Mouse (Mus musculus) urinary bladder, postnatal 4 days (tissue): ENCODE results near the gene Hopx.
"Not testable (repeated sequence)": the region's sequence is repeated elsewhere in the genome, so short reads cannot be mapped to it uniquely, and the experiment has no call there.

Experiments used
- DNase-seq, 2 experiments: peaks; one replicate each; pipeline ENCODE4 v3.0.0; 2021 to 2022; ENCODE audit warnings: low spot score in 2 of 2

Gene Hopx

DNA sequence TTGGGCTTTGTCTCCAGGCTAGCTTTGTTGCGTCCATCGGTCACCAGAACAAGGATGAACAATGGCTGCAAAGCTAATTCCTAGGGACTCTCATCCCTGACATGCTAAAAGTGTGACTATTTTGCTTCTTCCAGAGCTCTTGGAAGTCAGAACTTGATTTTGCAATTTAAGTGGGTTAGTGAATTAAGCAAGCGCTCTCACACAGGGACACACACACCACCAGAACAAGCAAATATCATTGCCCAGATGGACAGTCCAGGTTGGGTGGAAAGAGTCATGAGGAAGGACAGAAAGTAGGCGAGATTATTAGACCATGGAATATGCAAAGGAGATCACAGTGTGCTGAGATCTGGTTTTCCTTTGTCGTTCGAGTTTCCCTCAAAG, 14.9 kb downstream of the Hopx start:
- DNase-seq, result no peak

DNA sequence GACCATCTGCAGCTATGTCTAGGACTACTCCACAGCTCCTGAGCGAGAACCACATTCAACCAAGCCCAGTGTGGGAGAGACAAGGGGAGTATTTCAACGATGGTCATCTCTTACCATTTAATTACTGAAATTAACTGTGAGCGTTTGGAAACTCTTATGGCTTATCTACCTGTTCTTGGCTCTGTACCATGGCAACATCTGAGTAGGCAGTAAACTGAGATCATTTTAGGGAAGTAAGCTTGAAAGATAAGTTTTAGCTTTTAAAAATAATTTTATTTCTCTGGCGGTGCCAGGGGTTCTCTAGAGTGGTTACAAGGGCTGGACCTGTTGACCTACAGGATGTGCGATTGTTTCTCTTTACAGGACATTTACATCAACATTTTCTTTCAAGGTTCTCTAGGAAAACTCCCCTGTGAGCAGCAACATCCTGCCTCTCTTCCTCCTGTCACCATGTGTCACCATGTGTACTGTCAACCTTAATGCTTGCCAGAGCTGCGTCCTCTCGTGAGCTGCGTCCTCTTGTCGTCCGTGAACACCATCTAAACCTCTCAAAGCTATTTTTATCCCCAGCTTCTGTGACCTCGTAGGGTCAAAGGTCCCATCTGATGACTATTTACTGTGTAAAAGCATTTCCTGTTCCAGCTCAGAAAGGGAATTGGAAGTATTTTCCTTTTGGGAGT, 15.5 kb downstream of the Hopx start:
- no peak for DNase-seq

DNA sequence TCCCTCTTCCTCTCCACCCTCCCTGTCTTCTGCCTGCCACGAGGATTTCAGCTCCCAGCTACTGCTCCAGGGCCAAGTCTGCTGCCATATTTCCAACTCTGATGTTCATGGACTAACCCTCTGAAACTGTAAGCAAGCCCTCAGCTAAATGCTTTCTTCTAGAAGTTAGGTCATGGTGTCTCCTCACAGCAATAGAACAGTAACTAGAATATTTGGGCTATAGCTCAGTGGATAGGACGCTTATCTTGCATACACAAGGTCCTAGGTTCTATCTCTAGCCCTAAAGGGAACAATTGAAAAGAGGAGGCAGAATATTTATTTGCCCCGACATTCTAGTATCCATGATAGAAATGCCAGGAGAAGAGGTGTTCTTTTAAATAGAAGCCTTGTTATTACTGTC, 16.0 kb downstream of the Hopx start:
- DNase-seq, result no peak

DNA sequence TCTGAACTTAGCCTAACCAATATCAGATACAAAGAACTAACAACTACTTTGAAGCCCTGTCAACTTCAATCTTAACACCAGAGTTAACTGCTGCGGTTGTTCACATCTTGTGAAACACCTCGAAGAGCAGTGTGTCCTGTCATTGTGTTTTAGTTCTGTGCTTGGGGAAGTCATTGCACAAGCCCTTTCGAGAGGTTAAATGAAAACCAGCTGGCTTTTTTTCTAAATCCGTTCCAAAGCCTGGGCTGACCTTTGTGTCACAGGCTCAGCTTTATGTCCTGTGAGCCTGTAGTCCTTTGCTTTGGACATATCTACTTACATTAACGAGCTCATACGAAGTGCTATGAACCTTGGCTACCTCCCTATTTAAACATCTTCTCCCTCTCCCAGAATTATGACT, 17.2 kb downstream of the Hopx start:
- DNase-seq, result no peak

DNA sequence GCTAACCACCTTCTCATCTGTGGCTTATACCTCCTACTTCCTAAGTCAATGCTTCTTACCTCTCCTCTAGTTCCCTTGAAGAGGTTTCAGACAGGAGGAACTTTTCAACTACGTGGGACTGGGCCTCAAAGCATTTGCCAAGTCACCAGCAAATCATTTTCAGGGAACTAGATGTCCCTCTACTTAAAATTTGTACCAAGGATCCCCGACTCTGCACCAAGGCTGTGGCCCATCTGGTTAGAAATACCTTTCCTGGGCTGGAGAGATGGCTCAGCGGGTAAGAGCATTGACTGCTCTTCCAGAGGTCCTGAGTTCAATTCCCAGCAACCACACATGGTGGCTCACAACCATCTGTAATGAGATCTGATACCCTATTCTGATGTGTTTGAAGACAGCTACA, 18.7 kb downstream of the Hopx start:
- DNase-seq, result not testable (repeated sequence)

DNA sequence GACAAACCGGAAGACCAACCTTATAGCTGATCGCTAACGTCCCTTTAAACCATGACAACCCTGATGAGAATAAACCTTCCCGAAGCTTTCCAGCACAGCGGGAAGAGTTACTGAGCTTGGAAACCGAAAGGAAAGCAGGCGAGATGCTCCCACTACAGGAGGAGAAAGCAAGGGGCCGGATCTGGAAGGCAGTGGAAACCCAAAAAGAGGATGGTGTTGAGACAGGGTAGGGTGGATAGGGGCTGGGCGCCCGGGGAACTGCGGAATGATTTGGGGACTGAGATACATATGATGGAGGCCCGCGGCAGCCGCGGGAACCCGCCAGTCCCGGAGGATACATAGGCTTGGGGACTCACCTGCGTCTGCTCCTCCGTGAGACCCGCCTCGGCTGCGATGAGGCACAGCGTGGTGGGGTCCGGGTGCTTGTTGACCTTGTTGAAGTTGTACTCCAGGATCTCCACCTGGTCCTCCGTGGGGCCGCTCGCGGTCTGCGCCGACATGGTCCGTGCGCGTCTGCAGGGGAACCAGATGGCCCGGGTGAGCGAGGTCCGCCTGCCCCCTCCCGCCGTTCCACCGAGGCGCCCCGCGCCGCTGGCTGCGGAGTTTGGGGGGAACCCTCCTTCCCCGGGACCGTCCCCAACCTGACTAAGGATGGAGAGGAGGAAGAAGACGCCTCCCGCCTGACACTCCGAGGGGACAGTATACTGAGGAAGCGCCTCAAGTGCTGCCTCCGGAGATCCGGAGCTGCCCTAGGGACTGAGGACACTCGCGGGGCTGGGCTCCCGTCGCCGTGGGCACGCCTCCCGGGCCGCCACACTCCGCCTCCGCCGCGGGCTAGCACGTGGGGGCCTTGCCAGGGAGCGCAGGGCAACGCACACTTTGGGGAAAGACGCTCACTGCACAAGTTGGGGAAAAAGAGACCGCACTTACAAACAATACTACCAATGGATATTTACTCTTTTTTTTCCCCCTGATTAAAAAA, 20.1 kb downstream of the Hopx start:
- DNase-seq, result peak; percentile 57 to 69

DNA sequence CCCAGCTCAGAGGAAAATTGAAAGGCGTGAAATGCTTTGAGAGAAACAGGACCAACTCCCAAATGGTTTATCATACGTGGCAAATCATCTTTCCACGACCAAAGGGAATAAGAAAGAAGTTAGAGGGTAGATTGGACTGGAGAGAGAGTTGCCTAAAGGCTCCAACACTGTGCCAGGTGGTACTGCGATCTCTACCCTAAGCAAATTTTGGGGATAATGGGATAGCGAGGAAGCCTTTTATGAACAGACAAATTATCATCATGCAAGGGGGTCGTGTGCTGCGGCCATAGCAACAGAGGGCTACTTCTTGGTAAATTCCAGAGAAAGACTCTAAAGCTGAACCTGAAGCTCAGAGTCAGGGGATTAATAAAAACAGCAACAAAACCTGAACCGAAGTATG, 21.0 kb downstream of the Hopx start:
- DNase-seq, result no peak

DNA sequence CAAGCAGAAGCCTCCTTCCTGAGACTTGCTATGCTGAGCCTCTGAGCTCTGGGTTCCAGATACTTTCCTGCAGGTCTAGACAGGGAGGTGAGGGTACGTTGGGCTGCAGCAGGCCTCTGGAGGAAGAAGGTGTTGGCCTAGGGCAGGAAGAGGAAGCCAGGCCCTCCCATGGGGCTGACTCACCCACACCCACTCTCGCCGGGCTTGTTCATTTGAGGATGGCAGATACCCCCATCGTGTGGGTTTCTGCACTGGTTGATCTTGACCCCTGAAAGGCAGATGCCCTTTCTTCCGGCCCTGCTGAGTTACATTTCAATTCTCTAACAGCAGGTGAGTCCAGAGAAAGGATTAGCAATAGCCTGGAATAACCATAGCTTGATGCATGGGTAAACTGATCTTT, 22.4 kb downstream of the Hopx start:
- DNase-seq, result no peak

DNA sequence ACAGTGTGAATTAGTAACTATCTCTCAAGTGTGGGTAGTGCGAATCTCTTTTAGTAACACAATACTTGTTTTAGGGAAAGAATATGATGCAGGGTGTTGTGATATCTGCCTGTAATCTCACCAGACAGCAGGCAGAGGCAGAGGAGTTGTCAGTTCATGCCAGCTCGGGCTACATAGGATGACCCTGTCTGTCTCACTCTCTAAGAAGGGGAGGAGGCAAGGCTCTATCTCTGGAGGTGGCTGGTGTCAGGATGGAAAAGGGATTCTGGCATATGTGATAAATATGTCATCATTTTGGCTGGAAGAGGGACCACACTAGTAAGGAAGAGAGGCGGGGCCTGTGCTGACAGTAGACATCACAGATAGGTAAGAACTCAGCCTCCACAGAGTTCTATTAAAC, 23.0 kb downstream of the Hopx start:
- DNase-seq, result no peak

DNA sequence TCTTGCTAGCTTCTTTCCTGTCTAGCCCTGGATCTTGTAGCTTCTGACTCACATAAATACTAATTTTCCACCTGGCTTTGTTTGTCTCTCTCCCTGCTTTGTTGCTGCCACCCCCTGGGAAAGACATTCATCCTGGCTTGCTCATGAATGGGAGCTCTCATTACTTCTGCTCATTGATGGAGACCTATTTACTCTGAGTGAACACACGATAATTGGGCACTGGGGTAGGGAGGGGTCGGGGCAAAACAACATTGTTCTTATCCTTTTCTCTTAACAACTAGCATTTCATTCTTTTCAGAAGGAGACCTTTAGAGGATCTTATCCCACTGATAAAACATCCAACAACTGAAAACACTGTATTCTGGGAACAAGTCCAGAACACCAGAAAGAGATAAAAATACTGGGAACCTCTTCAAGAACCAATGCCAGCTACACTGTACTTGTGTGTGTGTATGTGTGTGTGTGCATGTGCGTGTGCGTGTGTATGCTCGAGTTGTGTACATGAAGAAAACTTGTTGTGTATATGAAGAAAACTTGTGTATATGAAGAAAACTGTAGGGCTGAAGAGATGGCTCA, 24.3 kb downstream of the Hopx start:
- no peak for DNase-seq

DNA sequence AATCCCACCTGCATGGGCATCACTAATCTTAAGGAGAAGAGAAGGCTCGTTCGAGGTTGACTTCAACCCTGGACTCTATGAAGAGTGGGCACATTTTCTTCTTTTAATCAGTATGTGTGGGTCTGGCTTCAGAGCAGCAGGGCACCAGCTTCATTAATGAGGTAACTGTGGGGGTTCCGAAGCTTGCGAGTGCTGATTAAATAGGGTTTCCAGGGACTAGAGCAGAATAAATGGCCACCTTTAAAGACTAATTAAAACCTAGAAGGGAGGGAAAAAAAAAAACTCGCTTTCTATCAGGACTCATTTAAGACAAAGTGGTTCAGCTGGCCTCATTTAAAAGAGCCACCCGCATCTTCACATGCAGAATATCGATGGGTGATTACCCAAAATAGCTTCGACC, 25.0 kb downstream of the Hopx start:
- no peak for DNase-seq

DNA sequence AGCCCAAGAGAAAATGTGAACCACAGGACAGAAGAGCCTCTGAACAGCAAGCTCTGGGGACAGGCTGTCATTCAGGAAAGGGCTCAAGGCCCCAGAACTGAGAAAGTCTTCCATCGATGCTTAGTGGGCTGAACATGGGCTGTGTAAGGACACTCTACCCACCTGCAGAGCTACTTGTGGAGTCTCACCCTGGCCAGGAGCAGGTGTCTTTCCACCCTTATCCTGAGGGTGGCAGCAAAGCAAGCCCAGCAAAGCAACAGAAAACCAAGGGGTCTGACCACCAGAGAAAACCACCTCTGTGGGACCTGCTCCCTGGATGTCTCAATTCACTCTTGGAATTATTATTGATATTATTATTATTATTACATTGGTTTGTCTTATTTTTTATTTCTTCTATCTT, 25.6 kb downstream of the Hopx start:
- no peak for DNase-seq

DNA sequence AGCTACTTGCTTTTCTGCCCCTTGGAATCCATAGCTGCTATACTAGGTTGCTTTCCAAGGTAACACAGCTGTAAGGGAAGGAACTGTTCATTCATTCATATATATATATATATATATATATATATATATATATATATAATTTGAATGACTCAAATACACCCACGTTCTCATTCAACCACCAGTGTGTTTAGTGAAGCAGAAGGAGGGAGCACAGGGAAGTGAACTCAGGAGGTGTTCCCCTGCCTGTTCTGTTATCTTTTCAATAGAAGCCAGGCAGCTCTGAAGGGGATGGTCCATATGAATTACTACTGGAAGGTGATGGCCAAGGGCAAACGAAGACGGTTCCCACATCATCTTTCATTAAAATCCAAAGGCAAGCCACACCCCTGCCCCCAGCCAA, 27.8 kb downstream of the Hopx start:
- DNase-seq, result no peak

DNA sequence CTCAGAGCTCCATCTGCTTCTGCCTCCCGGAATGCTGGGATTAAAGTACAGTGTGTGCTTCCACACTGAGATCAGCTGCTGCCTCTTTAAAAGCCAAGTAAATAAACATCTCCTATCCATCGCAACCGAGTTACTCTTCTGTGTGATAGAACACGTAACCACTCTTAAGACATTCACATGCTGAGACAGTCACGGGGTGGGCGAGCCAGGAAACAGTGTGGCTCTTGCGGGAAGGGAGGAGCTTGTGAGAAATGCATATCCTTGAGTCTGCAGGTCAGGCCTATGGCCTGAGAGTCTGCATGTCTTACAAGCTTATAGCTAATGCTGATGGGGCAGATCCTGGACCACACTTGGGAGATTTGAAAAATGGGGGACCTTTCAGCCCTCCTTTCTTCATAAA, 28.4 kb downstream of the Hopx start:
- DNase-seq, result no peak

DNA sequence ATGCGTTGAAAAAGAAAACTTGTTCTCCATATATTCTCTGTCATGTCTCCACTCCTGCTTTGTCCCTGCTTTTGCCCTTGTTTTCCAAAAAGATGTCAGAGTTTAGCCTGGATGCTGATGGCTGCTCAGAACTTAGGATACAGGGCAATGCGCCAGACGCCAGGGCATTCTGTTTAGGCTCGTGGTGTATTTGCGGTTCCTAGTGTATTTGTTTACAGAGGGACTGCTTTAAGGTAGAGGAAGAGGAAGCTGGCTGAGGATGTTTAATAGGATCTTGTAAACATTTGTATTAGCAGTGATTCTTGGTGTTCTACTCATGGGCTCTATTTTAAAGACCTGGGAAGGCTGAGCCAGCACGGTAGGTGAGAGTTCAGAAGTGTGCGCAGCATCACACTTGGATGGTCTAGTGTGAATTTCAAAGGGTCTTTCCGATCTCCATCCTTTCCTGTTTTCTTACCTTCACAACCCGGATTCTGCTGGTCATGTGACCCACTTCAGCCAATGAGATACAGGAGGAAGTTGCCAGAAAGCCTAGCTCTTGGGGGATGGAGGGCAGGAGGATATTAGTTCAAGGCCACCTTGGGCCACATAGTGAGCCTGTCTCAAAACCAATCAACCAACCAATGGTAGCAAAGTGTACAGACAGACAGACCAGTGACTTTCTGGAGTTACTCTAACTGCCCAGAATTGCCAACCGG, 29.0 kb downstream of the Hopx start:
- no peak for DNase-seq

DNA sequence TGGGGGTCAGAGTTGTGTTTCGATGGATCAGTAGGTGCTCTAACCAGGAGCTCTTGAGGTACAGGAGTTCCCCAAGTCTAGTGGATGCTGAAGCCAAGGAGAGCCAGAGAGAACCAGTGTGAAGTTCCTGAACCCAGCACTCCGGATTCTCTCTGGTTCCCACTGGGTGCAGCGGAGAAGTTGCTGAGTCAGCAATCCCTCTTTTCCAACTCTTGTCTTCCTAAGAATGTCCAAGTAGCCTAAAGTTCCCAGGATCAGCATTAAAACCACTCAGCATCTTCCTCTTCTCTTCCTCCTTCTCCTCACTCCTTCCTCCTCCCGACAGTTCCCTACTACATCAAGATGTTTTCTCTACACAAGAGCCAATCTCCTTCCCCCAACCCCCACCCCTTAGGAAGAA, 30.5 kb downstream of the Hopx start:
- DNase-seq, result no peak

DNA sequence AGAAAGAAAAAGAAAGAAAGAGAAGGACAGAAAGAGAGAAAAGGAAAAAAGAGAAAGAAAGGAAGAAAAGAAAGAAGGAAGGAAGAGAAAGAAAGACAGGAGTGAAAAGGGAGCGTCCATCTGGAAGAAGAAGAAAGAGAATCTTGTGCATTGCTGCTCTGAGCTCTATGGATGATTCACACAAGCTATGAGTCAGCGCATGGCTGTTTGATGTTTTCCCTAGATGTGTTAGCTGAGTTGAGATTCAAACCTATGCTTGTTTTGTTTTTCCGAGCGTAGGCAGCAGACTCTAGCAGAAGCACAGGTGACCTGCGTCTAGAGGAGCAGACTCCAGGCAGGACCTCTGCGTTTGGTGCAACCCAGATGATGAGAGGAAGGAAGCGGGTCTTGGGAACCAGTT, 32.2 kb downstream of the Hopx start:
- no peak for DNase-seq

DNA sequence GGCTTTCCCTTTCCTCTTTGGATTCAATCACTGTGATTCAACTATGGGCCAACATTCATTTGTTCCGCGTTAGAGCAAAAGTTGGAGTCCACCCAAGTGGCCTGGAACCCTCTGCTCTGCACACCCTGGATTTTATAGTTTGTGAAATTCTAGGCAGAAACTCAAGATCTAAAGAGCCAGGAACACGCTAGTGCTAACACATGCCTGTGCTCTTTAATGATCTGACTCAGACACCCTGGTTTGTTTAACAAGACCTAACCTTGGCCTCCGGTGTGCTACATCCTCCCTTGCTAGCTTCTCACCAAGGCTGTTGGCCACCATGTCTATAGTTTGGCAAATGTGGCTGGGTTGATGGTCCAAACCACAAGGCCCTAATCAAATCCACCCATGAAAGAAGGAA, 34.2 kb downstream of the Hopx start:
- DNase-seq, result peak in 1 of 2 experiments; percentile 37

DNA sequence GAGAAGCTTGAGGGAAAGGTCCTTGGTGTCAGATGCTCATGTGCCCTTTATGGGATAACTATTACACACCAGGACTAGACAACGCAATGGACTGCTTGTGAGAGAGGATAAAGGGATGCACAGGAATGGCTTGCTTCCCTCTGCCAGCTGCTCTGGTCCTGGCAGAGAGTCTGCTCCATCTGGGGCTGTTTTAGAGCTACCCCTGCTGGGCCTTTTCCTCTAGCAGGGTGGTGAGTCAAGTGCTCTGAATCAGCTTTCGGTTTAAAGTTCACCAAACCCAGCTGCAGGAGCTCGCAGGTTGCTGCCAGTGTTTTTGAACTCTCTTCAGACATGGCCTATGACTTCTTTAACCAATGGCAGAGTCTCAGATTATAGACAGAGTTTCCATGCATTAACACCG, 39.0 kb downstream of the Hopx start:
- DNase-seq, result no peak

DNA sequence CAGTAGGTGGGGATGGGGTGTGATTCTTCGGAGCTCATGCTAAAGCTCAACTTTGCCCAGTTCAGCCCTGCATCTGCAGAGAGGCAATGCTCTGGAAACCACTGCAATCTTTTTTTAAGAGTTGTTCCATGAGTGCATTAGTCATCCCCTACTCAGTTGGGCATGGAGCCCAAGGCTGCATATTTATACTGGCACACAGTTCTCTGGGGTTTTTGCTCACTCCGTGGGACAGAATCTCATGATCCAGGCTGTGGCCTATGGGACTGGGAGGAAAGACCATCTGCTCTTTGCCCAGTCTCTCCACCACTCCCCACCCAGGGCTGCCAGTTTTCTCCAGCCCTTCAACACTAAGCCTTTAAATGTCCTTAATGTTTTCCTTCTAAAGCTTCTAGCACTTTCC, 40.0 kb downstream of the Hopx start:
- DNase-seq, result peak in 1 of 2 experiments; percentile 35

DNA sequence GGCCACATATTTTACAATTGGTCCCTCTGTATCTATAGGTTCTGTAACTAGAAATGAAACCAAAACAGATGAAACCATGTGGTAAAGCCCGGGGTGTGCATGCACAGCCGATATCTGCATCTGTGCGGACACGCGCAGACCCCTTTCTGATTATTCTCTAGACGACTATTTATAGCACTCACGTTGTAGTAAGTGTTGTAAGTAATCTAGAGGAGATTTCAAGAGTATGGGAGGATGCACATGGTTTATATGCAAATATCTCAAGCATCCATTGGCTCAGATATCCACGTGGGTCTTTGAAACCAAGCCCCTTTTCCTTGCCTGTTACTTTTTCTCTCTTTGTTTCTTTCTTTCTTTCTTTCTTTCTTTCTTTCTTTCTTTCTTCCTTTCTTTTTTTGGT, 41.1 kb downstream of the Hopx start:
- DNase-seq, result no peak

DNA sequence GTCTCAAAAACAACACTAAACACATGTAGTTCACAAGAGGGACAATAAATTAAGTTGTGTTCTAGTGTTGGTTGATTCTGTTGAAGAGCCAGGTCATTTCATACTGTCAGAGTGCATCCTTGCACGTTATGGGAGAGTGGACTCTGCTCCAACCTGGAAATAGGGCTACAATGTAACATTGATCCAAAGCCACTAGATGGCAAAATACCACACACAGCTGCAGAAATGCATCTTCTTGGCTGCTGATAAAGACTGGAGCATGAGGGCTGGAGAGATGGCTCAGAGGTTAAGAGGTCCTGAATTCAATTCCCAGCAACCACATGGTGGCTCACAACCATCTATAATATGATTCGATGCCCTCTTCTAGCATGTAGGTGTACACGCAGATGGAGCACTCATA, 43.3 kb downstream of the Hopx start:
- DNase-seq, result no peak
